Mouse (Mus musculus) liver, embryonic 13.5 days (tissue): ENCODE data around the gene Ap3d1. TPM values are rescaled to one million over a fixed set of nuclear protein-coding genes. Genes with fewer than 3 reads are reported as not detected.

Source experiments
- ATAC-seq: fragments of 200-750 bp; cut with Nextera tagmentation; 2 replicates; pipeline ENCODE4 v1.8.0; 2017; ENCODE audit warnings: low read depth, mild to moderate bottlenecking, moderate number of reproducible peaks, moderate library complexity
- DNase-seq: peaks from one replicate; pipeline ENCODE4 v3.0.0; 2022
- H3K27ac ChIP-seq: fragments of 300-500 bp; sonication (generic); 2 replicates; pipeline ENCODE4 v1.5.1; 2015; ENCODE audit warnings: moderate library complexity, mild to moderate bottlenecking, inconsistent platforms
- H3K27me3 ChIP-seq: fragments of 300-500 bp; sonication (generic); 2 replicates; pipeline ENCODE4 v1.6.1; 2015; ENCODE audit warnings: mild to moderate bottlenecking, inconsistent platforms
- H3K36me3 ChIP-seq: fragments of 300-500 bp; sonication (generic); 2 replicates; pipeline ENCODE4 v1.6.1; 2015; ENCODE audit warnings: mild to moderate bottlenecking, inconsistent platforms
- H3K4me1 ChIP-seq: fragments of 300-500 bp; sonication (generic); replicated peaks from 2 replicates; pipeline ENCODE4 v1.6.1; 2015; ENCODE audit warnings: inconsistent platforms
- H3K4me2 ChIP-seq: fragments of 300-500 bp; sonication (generic); 2 replicates; pipeline ENCODE4 v1.6.1; 2015; ENCODE audit warnings: inconsistent platforms, mild to moderate bottlenecking, moderate library complexity
- H3K4me3 ChIP-seq: fragments of 300-500 bp; sonication (generic); replicated peaks from 2 replicates; pipeline ENCODE4 v1.5.1; 2015; ENCODE audit warnings: mild to moderate bottlenecking, inconsistent platforms
- H3K9ac ChIP-seq: fragments of 300-500 bp; sonication (generic); 2 replicates; pipeline ENCODE4 v1.6.1; 2015; ENCODE audit warnings: mild to moderate bottlenecking, inconsistent platforms
- H3K9me3 ChIP-seq: fragments of 300-500 bp; sonication (generic); replicated peaks from 2 replicates; pipeline ENCODE4 v1.6.1; 2016; ENCODE audit warnings: inconsistent platforms
- WGBS: fragments of 180-500 bp; shearing (Covaris S2); methylation state at CpG from one replicate; pipeline ENCODE4 v1.1.7; 2015; ENCODE audit not compliant: insufficient replicate concordance; 5-methylcytosine and 5-hydroxymethylcytosine counted together
- polyA plus RNA-seq: library from polyadenylated mRNA; unstranded; fragments of >200 nt; fragmentation: Nextera tagmentation; extraction: Ambion mirVana; gene quantifications from 2 replicates; pipeline ENCODE4 v1.2.1, GENCODE M21; 2015

Gene Ap3d1
- polyA plus RNA-seq, 1 experiment from 2014 or later = 24.9 TPM

DNA sequence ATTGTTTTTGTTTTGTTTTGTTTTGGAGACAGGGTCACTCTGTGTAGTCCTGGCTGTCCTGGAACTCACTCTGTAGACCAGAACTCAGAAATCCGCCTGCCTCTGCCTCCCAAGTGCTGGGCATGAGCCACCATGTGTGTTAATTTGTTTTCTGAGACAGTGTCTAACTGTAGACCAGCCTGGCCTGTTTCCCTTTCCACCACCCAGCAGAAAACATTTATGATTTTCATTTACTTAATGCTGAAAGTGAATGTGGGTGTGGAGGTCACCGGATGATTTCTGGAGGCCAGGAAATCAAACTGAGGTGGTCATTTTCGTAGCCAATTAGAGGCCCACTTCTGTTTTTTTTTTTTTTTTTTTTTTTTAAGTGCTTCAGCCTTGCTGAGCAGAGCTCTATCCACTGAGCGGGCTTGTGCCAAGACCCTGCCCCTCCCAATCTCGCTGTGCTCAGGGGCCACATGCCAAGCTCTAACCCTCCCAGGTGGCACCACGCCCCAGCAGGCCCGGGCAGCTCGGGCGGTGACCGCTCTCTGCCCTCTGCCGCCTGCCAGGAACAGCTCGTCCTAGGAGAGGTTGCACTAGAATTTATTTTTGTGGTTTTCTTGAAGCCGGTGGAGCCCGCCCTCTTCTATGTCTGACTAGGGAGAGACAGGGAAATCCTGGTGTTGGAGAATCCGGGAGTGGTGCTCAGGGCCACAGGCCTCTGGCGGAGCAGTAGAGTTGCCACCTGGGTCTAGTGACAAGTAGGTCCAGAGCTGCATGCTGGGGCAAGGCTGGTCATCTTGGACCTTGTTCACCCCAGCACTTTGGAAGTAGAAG is 77.7 kb downstream of the Ap3d1 start:
- Histone ChIP-seq H3K4me2 (peak overlapping the region; percentile 49), H3K4me1 (peaks cover 67% of the 10 kb centered on the region), H3K27me3 (no peaks in the 10 kb centered on the region), H3K9me3 (no peaks in the 10 kb centered on the region), H3K27ac (peak overlapping the region; percentile 83), H3K4me3 (peak overlapping the region; percentile 7; the same call in 1 of the 2 replicates), H3K9ac (peak overlapping the region; percentile 60), H3K36me3 (peaks cover 42% of the 10 kb centered on the region)
- peak; percentile 40; the same call in 1 of the 2 replicates for ATAC-seq
- DNase-seq = no peak
- 16% methylated on average over 16 of the region's 16 CpGs for WGBS

DNA sequence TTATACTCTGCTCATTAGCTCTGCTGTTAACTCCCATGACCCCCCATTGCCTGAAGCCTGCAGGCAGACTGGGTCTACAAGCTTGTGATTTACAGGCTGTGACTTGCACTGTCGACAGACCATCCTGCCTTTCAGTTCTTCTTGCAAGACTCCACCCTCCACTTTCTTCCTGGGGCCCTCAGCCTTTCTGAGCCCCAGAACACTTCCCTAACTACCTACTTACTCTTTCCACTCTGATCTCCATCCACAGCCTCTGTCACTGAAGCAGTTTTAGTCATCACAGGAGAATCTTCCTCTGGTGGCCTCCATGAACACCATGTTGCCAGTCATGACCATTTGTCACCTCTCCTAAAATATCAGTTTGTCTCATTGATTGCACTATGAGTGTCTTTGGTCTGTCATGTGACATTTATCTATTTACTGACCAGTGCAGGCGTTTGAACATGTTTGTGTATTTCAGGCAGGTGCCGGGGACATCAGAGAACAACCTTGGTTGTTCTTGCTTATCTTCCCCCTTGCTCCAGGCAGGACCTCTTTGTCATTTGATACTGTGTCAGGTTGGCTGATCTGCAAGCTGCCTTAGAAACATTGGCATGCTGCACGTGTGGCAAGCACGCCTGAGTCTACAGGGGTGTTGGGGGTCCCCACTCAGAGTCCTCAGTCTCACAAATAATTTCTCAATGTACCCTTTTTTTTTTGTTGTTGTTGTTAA is 78.4 kb downstream of the Ap3d1 start:
- H3K9ac ChIP-seq = peak overlapping the region; percentile 60; the same call in 1 of the 2 replicates
- no peaks in the 10 kb centered on the region for H3K27me3 ChIP-seq
- H3K4me1 ChIP-seq = peaks cover 69% of the 10 kb centered on the region
- peak; percentile 17; the same call in 1 of the 2 replicates for ATAC-seq
- peak overlapping the region; percentile 49; the same call in 1 of the 2 replicates for H3K4me2 ChIP-seq
- H3K4me3 ChIP-seq = no peak overlapping the region
- DNase-seq = no peak
- WGBS = 7% methylated on average over 5 of the region's 5 CpGs
- peaks cover 34% of the 10 kb centered on the region for H3K36me3 ChIP-seq
- peak overlapping the region; percentile 83 for H3K27ac ChIP-seq
- H3K9me3 ChIP-seq = no peaks in the 10 kb centered on the region

DNA sequence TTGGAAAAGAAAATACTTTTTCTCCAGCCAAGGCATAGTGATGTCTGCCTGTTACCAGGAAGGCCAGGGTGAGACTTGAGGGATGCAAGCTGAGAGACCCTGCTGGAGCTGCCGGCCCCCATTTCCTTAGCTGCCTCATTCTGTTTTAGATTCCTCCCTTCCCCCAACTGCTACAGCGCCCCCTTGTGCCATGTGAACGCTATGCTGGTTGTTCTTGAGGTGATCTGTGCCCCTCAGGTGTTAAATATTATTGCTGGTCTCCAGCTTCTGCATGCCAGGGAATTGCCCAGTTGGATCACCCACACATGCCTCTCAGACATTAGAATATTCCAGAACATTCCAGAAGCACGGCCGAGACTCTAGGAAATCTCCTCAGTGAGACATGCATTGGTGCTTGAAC is 80.9 kb downstream of the Ap3d1 start:
- peaks cover 9% of the 10 kb centered on the region for H3K36me3 ChIP-seq
- H3K9me3 ChIP-seq = no peaks in the 10 kb centered on the region
- no peaks in the 10 kb centered on the region for H3K27me3 ChIP-seq
- H3K9ac ChIP-seq = no peak overlapping the region
- peaks cover 73% of the 10 kb centered on the region for H3K4me1 ChIP-seq
- DNase-seq (peak; percentile 59), ATAC-seq (no peak)
- WGBS = 30% methylated on average over 5 of the region's 5 CpGs
- no peak overlapping the region for H3K4me3 ChIP-seq
- no peak overlapping the region for H3K27ac ChIP-seq
- H3K4me2 ChIP-seq = no peak overlapping the region

DNA sequence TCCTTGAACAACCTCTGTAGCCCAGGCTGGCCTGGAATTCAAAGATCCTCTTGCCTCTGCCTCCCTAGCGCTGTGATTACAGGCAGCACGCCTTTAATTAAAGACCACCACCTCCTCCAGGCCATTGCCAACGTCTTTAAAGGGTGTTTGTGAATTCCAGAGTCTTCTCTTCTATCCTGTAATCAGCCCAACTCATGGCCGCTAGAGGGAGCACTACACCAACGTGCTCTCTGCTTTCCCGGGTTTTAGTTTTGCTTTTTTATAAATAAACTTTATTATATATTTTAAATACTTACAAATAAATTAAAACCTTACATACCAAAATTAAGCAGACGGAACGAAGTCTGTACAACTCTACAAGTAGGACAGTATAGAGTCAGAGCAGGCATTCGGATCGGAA is 82.9 kb downstream of the Ap3d1 start:
- ATAC-seq = no peak
- WGBS = 18% methylated on average over 10 of the region's 10 CpGs
- no peaks in the 10 kb centered on the region for H3K27me3 ChIP-seq
- DNase-seq = peak; percentile 58
- H3K4me3 ChIP-seq = peak overlapping the region; percentile 32
- peak overlapping the region; percentile 66 for H3K27ac ChIP-seq
- peak overlapping the region; percentile 50 for H3K4me2 ChIP-seq
- no peaks in the 10 kb centered on the region for H3K36me3 ChIP-seq
- H3K4me1 ChIP-seq = peaks cover 70% of the 10 kb centered on the region
- H3K9ac ChIP-seq = peak overlapping the region; percentile 58
- H3K9me3 ChIP-seq = no peaks in the 10 kb centered on the region

GRCm38 (mm10) chr10:80658841-80659202 is 83.2 kb downstream of the Ap3d1 start:
- WGBS = 57% methylated on average over 4 of the region's 4 CpGs
- Histone ChIP-seq H3K27ac (peak overlapping the region; percentile 88), H3K4me1 (peaks cover 66% of the 10 kb centered on the region), H3K4me3 (no peak overlapping the region; the same call in 1 of the 2 replicates), H3K4me2 (peak overlapping the region; percentile 50), H3K9ac (peak overlapping the region; percentile 58), H3K36me3 (no peaks in the 10 kb centered on the region), H3K27me3 (no peaks in the 10 kb centered on the region), H3K9me3 (no peaks in the 10 kb centered on the region)
- peak; percentile 48 for DNase-seq
- peak; percentile 69 for ATAC-seq

DNA sequence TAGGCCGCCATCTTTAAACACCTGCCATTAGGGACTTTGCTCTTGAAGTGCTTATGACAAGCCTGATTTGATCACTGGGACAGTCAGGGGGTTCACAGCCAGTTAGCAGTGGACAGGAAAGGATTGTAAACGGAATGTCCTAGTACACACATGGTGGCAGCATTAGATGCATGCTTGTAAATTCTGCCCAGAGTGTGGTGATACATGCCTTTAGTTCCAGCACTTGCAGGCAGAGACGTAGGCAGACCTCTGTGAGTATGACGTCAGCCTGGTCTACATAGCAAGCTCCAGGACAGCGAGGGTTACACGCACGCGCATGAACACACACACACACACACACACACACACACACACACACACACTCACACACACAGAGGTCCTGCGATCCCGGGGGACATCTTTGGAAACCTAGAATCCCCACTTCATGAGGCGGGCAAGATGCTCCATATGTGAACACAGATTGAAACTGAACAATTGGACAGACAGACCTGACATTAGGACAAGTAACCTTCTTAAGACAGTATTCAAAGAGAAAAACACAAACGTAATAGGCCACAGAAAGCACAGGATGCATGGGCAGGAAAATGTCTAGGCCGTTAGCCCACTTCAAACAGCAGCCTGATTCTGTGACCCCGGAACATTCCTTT is 83.7 kb downstream of the Ap3d1 start:
- 84% methylated on average over 14 of the region's 14 CpGs for WGBS
- no peaks in the 10 kb centered on the region for H3K9me3 ChIP-seq

More for the DNA sequence above, 83.7 kb downstream of the Ap3d1 start:
- DNase-seq = no peak
- Histone ChIP-seq H3K4me2 (0 out of 2 replicates have a peak overlapping the region, but pooled peaks have one; percentile 50), H3K4me1 (peaks cover 66% of the 10 kb centered on the region), H3K36me3 (no peaks in the 10 kb centered on the region), H3K4me3 (no peak overlapping the region), H3K27me3 (no peaks in the 10 kb centered on the region), H3K9ac (no peak overlapping the region), H3K27ac (peak overlapping the region; percentile 88)
- ATAC-seq = no peak

Other genes starting within 250 kb of the Ap3d1 start
- gene Onecut3, start 247.4 kb downstream of the Ap3d1 start, polyA plus RNA-seq = 0.02 TPM in 1 of 2 replicates, not detected in the other
- gene Atp8b3, start 203.1 kb downstream of the Ap3d1 start, polyA plus RNA-seq = 0.02 and 0.03 TPM in 2 replicates
- 13.4 and 13.8 TPM in 2 replicates for gene Rexo1, start 180.7 kb downstream of the Ap3d1 start, polyA plus RNA-seq
- gene Klf16, start 164.9 kb downstream of the Ap3d1 start, polyA plus RNA-seq = 13.4 and 14.1 TPM in 2 replicates
- gene Abhd17a, start 151.9 kb downstream of the Ap3d1 start, polyA plus RNA-seq = 45.1 and 51.7 TPM in 2 replicates
- 52.0 and 54.6 TPM in 2 replicates for gene Scamp4, start 139.4 kb downstream of the Ap3d1 start, polyA plus RNA-seq
- 5.7 and 6.3 TPM in 2 replicates for gene Adat3, start 139.4 kb downstream of the Ap3d1 start, polyA plus RNA-seq
- 1.4 and 1.5 TPM in 2 replicates for gene Gm49322, start 136.2 kb downstream of the Ap3d1 start, polyA plus RNA-seq
- gene Csnk1g2, start 119.4 kb downstream of the Ap3d1 start, polyA plus RNA-seq = 46.0 and 51.1 TPM in 2 replicates
- 11.5 and 12.7 TPM in 2 replicates for gene Btbd2, start 85.2 kb downstream of the Ap3d1 start, polyA plus RNA-seq
- gene Mknk2, start 64.2 kb downstream of the Ap3d1 start, polyA plus RNA-seq = 71.4 and 73.8 TPM in 2 replicates
- gene Mob3a, start 40.3 kb downstream of the Ap3d1 start, polyA plus RNA-seq = 31.6 and 38.5 TPM in 2 replicates
- gene Izumo4, start 40.1 kb downstream of the Ap3d1 start, polyA plus RNA-seq = 6.1 and 7.5 TPM in 2 replicates
- 7.4 and 7.8 TPM in 2 replicates for gene Dot1l, start 12.9 kb upstream of the Ap3d1 start, polyA plus RNA-seq
- gene Sf3a2, start 55.9 kb upstream of the Ap3d1 start, polyA plus RNA-seq = 35.7 and 48.5 TPM in 2 replicates
- 97.5 and 105 TPM in 2 replicates for gene Plekhj1, start 56.4 kb upstream of the Ap3d1 start, polyA plus RNA-seq
- gene Amh, start 63.0 kb upstream of the Ap3d1 start, polyA plus RNA-seq = not detected in 2 replicates
- 0.20 and 0.38 TPM in 2 replicates for gene Jsrp1, start 71.2 kb upstream of the Ap3d1 start, polyA plus RNA-seq
- 1,324 and 1,529 TPM in 2 replicates for gene Oaz1, start 84.4 kb upstream of the Ap3d1 start, polyA plus RNA-seq
- not detected in 2 replicates for gene Lingo3, start 101.8 kb upstream of the Ap3d1 start, polyA plus RNA-seq
- 192 and 208 TPM in 2 replicates for gene Lsm7, start 112.9 kb upstream of the Ap3d1 start, polyA plus RNA-seq
- gene Sppl2b, start 113.0 kb upstream of the Ap3d1 start, polyA plus RNA-seq = 56.8 and 58.9 TPM in 2 replicates
- 0.05 TPM in 1 of 2 replicates, not detected in the other for gene Tmprss9, start 129.6 kb upstream of the Ap3d1 start, polyA plus RNA-seq
- 249 and 266 TPM in 2 replicates for gene Timm13, start 158.7 kb upstream of the Ap3d1 start, polyA plus RNA-seq
- 14.0 and 15.4 TPM in 2 replicates for gene Lmnb2, start 176.0 kb upstream of the Ap3d1 start, polyA plus RNA-seq
- gene Gadd45b, start 187.8 kb upstream of the Ap3d1 start, polyA plus RNA-seq = 1.6 and 1.8 TPM in 2 replicates